Mouse (Mus musculus): ENCODE data around the gene Zswim3.

GRCm38 (mm10) chr2:164786388-164786885 is 18.5 kb upstream of the Zswim3 start:
- TF ChIP-seq CTCF (IDR thresholded peaks at IDR 0.05; ENCODE audit: borderline replicate concordance, control insufficient read depth, extremely low read depth, insufficient read depth, low read length, poor library complexity) (no peak), POLR2A (IDR thresholded peaks at IDR 0.05; ENCODE audit: control insufficient read depth, extremely low read depth, insufficient read depth, low read length, poor library complexity) (no peak)
